Mouse (Mus musculus): Measurements from ENCODE around the gene Jazf1. TPM values are rescaled to one million over a fixed set of nuclear protein-coding genes. Genes with fewer than 3 reads are reported as not detected.

The Jazf1 gene
- polyA plus RNA-seq, 1 experiment from 2014 or later: 20.7 TPM

DNA sequence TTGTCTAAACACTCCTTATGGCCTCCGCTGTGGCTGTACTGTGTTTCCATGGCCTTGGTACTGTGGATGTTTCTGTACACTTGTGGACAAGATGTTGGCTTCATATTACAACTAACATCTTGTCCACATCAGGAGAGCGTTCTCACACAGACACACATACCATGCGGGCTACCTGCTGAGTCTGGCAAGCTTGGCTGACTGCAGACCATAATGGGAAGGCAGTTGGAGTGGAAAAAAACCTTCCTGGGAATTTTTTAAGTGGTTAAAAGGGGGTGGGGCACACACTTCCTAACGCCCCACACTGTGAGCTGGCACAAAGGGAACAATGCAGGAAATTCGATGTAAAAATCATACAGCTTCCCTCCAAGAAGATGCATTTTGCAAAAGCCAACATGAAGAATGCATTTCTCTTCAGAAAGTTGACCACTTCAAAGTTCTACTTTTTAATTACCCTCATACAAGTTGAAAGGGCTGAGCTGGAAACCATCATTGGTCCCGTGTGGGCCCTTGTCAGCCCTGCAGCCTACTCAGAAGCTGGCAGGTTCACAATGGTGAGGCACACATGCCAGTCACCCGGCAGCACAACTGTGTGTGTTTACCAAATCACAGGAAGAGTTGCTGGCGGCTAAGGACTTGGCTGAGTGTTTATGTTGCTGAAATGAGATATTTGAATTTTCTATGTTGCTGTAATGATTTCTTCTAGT, 215.9 kb downstream of the Jazf1 start:
- WGBS: 22% methylated on average over 8 of the region's 8 CpGs
- no peaks in the 10 kb centered on the region for H3K36me3 ChIP-seq
- peaks cover 95% of the 10 kb centered on the region for H3K4me1 ChIP-seq
- H3K27ac ChIP-seq: peak overlapping the region; percentile 85
- H3K27me3 ChIP-seq: 0 out of 2 replicates have a peak, but pooled peaks cover 4% of the 10 kb centered on the region
- no peak overlapping the region for H3K4me3 ChIP-seq
- H3K9me3 ChIP-seq: no peaks in the 10 kb centered on the region
- peak; percentile 91 for ATAC-seq (ENCODE audit: low FRiP score, low read depth)
- H3K9ac ChIP-seq: no peak overlapping the region
- peak overlapping the region; percentile 35 for H3K4me2 ChIP-seq (replicated peaks)

DNA sequence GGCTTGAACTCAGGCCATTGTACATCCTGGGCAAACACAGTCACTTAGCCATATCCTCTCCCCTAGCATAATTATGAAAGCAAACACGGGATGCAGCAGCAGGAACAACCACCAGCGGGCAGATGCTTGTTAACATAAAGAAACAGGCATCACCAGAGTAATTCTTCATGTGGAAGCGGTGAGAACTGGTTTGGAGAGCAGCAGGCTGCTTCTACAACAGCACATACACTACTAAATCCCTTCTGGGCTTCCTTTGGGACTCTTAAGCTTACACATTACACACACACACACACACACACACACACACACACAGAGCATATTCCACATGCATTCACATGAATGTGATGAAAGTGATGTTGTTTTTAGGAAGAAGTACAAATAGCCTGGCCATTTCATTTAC, 216.5 kb downstream of the Jazf1 start:
- Histone ChIP-seq H3K4me3 (no peak overlapping the region), H3K4me2 (replicated peaks) (peak overlapping the region; percentile 35; the same call in 1 of the 2 replicates), H3K9ac (no peak overlapping the region), H3K36me3 (no peaks in the 10 kb centered on the region), H3K9me3 (no peaks in the 10 kb centered on the region), H3K4me1 (peaks cover 89% of the 10 kb centered on the region), H3K27me3 (0 out of 2 replicates have a peak, but pooled peaks cover 4% of the 10 kb centered on the region), H3K27ac (peak overlapping the region; percentile 85)
- ATAC-seq (ENCODE audit: low FRiP score, low read depth): peak; percentile 58; the same call in 1 of the 2 replicates
- 26% methylated on average over 3 of the region's 3 CpGs for WGBS

DNA sequence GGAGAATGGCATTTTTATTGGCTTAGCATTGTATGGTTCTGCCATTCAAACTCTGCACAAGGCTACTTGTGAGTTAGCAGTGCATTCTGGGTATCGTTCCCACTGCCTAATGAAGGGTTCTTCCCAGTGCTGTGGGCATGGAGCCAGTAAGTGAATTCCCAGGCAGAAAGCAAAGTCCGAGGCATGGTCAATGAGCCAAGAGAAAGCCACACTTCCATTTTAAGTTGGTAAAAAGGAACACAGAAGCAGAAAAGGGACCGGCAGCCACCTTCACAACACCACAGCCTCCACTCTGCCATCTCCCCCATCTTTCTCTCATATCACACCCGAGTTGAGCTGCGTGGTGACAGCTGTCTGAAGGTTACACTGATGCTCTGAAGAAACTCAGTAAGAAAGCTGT, 217.4 kb downstream of the Jazf1 start:
- 47% methylated on average over 5 of the region's 5 CpGs for WGBS
- Histone ChIP-seq H3K4me3 (no peak overlapping the region), H3K27me3 (0 out of 2 replicates have a peak, but pooled peaks cover 4% of the 10 kb centered on the region), H3K9me3 (no peaks in the 10 kb centered on the region), H3K36me3 (no peaks in the 10 kb centered on the region), H3K4me2 (replicated peaks) (peak overlapping the region; percentile 41), H3K9ac (no peak overlapping the region), H3K27ac (peak overlapping the region; percentile 85; the same call in 1 of the 2 replicates), H3K4me1 (peaks cover 83% of the 10 kb centered on the region)
- peak; percentile 65 for ATAC-seq (ENCODE audit: low FRiP score, low read depth)

DNA sequence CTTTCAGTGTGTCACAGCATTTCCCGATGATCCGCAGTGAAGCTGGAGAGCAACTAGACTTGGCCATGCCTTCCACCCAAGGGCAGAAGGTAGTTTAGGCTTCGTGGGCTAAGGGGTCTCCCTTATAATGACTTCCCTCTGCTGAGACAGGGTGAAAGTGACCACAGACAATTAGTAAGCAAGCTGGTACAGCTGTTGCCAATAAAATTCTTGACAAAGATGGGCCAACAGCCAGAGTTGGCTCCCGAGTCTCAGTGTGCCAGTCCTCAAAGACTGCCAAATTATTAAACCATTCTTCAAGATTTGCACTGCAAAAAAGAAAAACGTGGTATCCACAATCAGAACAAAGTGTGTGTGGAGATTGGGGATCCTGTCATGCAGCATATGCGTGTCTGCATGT, 220.2 kb downstream of the Jazf1 start:
- Histone ChIP-seq H3K9me3 (no peaks in the 10 kb centered on the region), H3K4me3 (no peak overlapping the region), H3K36me3 (no peaks in the 10 kb centered on the region), H3K27me3 (no peaks in the 10 kb centered on the region), H3K27ac (no peak overlapping the region), H3K9ac (no peak overlapping the region), H3K4me1 (peaks cover 74% of the 10 kb centered on the region), H3K4me2 (replicated peaks) (no peak overlapping the region)
- no peak for ATAC-seq (ENCODE audit: low FRiP score, low read depth)
- 62% methylated on average over 6 of the region's 6 CpGs for WGBS

DNA sequence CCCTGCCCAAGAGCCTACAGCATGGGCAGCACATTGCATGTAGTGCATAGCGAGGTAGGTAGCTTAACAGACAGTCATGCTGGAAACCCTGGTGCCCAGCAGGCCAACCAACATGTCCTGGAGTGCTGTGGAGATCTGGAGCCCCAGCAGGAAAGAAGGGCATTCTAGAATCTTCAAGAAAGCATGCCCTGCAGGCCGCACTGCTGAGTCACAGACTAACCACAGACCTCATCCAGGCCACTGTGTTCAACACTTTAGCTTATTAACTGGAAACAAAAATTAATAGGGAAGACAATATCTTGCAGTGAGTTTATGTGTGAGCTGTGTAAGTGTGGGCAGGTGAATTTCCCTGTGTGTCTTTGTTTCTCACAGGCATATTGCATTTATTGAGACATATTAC, 222.1 kb downstream of the Jazf1 start:
- no peak overlapping the region for H3K9ac ChIP-seq
- H3K27ac ChIP-seq: peak overlapping the region; percentile 3; the same call in 1 of the 2 replicates
- H3K4me3 ChIP-seq: no peak overlapping the region
- no peak overlapping the region for H3K4me2 ChIP-seq (replicated peaks)
- 91% methylated on average over 2 of the region's 2 CpGs for WGBS
- ATAC-seq (ENCODE audit: low FRiP score, low read depth): no peak
- peaks cover 73% of the 10 kb centered on the region for H3K4me1 ChIP-seq
- no peaks in the 10 kb centered on the region for H3K9me3 ChIP-seq
- no peaks in the 10 kb centered on the region for H3K36me3 ChIP-seq
- H3K27me3 ChIP-seq: 0 out of 2 replicates have a peak, but pooled peaks cover 2% of the 10 kb centered on the region

DNA sequence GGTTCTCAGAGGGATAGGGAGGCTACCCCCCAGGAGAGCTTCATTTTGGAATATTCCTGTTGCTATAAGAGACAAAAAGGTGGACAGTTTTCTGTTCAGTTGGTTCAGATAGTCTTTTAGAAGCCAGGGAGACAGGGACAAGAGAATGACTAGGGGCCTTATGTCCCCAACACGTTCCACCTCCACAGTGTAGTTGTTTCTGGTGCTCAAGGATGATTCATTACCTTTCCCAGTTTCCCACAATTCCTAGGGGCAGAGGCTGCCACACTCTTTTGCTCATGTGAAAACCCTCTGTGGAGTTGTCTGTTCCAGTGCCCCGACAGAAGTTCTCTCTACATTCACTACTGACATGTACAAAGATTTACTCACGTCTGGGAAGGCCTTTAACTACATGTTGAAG, 223.7 kb downstream of the Jazf1 start:
- no peak overlapping the region for H3K4me2 ChIP-seq (replicated peaks)
- no peaks in the 10 kb centered on the region for H3K9me3 ChIP-seq
- no peak for ATAC-seq (ENCODE audit: low FRiP score, low read depth)
- no peaks in the 10 kb centered on the region for H3K36me3 ChIP-seq
- no peak overlapping the region for H3K27ac ChIP-seq
- H3K4me3 ChIP-seq: no peak overlapping the region
- WGBS: 88% methylated on average over 3 of the region's 3 CpGs
- 0 out of 2 replicates have a peak, but pooled peaks cover 2% of the 10 kb centered on the region for H3K27me3 ChIP-seq
- H3K4me1 ChIP-seq: peaks cover 73% of the 10 kb centered on the region
- H3K9ac ChIP-seq: no peak overlapping the region

DNA sequence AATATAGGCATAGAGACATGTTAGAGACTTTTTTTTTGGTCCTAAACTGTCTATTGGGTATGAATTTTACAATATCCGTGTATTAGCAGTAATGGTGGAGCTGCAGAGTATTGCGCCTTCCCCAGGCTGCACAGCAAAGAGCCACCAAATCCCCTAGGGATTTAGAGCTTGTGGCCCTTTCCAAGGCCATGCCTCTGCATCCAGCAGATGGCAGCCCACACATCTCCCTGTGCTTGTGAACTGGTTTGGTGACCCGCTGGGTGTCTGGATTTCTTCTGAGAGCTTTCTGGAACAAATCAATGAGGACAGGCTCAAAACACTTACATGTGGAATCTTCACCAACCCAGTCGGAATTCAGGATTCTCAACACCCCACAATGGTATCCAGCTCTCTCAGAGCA, 225.4 kb downstream of the Jazf1 start:
- ATAC-seq (ENCODE audit: low FRiP score, low read depth): no peak
- Histone ChIP-seq H3K36me3 (no peaks in the 10 kb centered on the region), H3K4me2 (replicated peaks) (no peak overlapping the region), H3K9ac (no peak overlapping the region), H3K4me1 (peaks cover 75% of the 10 kb centered on the region), H3K4me3 (no peak overlapping the region), H3K27ac (no peak overlapping the region), H3K27me3 (0 out of 2 replicates have a peak, but pooled peaks cover 2% of the 10 kb centered on the region), H3K9me3 (no peaks in the 10 kb centered on the region)
- WGBS: 50% methylated on average over 4 of the region's 4 CpGs

DNA sequence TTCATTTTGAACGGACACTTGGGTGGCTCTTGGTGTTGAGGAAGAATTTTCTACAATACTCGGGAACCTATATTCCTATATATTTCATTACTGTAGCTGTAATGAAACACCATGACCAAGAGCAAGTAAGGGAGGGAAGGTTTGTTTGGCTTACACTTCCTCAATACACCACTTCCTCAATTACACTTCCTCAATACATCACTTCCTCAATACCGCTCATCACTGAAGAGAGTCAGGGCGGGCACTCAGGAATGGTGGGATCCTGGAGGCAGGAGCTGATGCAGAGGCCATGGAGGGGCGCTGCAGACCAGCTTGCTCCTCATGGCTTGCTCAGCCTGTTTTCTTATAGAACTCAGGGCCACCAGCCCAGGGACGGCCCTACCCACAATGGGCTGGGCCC, 225.8 kb downstream of the Jazf1 start:
- H3K9me3 ChIP-seq: no peaks in the 10 kb centered on the region
- no peaks in the 10 kb centered on the region for H3K36me3 ChIP-seq
- no peak for ATAC-seq (ENCODE audit: low FRiP score, low read depth)
- H3K4me2 ChIP-seq (replicated peaks): no peak overlapping the region
- 79% methylated on average over 6 of the region's 6 CpGs for WGBS
- no peak overlapping the region for H3K4me3 ChIP-seq
- H3K27me3 ChIP-seq: 0 out of 2 replicates have a peak, but pooled peaks cover 2% of the 10 kb centered on the region
- no peak overlapping the region for H3K9ac ChIP-seq
- H3K4me1 ChIP-seq: peaks cover 76% of the 10 kb centered on the region
- H3K27ac ChIP-seq: no peak overlapping the region

DNA sequence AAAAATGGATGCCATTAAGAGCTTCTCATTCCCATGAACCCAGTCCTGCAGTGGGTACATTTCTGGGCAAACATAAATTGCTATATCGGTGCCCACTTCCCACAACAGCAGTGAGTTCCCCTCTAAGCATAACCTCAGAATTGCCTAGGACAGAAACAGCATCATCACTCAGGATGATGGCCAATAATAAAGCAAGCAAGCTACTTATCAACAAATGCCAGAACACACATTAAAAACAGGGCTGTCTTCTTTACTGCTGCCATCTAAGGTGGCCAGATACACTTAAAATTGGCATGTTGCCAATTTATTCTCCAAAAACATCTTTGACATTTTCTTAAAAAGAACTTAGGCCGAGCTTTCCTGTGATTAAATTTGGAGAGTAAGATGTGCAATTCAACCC, 226.8 kb downstream of the Jazf1 start:
- ATAC-seq (ENCODE audit: low FRiP score, low read depth): no peak
- no peaks in the 10 kb centered on the region for H3K9me3 ChIP-seq
- peaks cover 86% of the 10 kb centered on the region for H3K4me1 ChIP-seq
- no peak overlapping the region for H3K4me3 ChIP-seq
- H3K9ac ChIP-seq: no peak overlapping the region
- 61% methylated on average over 2 of the region's 2 CpGs for WGBS
- H3K27me3 ChIP-seq: 0 out of 2 replicates have a peak, but pooled peaks cover 2% of the 10 kb centered on the region
- H3K4me2 ChIP-seq (replicated peaks): peak overlapping the region; percentile 35; the same call in 1 of the 2 replicates
- no peaks in the 10 kb centered on the region for H3K36me3 ChIP-seq
- H3K27ac ChIP-seq: peak overlapping the region; percentile 67; the same call in 1 of the 2 replicates

DNA sequence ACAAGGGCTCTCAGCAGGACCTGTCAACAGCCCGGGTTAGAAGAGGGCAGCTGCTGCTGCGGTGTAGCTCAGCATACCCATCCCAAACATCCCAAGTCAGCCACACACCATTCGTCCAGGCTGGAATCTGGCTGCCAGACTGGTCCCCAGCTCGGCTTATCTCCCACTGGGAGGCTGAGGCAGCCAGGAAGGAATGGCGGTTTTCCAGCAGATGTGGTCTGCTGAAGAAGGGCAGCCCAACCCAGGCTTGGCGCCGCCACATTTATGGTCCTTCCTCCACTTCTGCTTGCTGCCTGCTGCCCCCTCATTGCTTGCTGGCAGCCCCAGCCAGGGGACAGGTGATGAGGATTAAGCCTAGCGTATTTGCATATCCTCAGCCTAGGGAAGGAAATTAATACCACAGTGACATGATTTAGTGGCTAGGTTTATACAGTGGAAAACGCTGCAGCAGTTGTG, 227.8 kb downstream of the Jazf1 start:
- no peak overlapping the region for H3K4me3 ChIP-seq
- H3K4me2 ChIP-seq (replicated peaks): peak overlapping the region; percentile 35
- peaks cover 84% of the 10 kb centered on the region for H3K4me1 ChIP-seq
- no peaks in the 10 kb centered on the region for H3K36me3 ChIP-seq
- WGBS: 7% methylated on average over 9 of the region's 9 CpGs
- peak overlapping the region; percentile 67 for H3K27ac ChIP-seq
- H3K9ac ChIP-seq: no peak overlapping the region
- no peaks in the 10 kb centered on the region for H3K9me3 ChIP-seq
- 0 out of 2 replicates have a peak, but pooled peaks cover 2% of the 10 kb centered on the region for H3K27me3 ChIP-seq
- peak; percentile 44 for ATAC-seq (ENCODE audit: low FRiP score, low read depth)

DNA sequence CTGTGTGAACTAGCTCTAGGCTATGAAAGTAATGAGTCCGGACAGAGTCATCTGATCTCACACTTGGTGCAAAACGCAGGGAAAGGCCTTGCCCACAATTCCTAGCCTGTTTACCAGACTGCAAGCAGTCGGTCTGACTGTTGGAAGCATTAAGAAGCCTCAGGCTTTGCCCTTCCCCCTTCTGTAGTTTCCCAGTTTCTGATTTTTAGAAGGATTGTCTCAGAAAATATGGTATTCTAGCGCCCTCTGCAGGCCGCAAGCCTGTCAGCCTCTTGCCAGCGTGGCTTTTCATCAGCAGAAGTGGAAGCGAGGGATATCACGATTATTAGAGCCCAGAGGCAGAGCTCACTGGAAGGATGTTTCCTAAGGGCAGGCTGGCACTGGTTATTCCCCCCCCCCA, 229.7 kb downstream of the Jazf1 start:
- no peaks in the 10 kb centered on the region for H3K36me3 ChIP-seq
- WGBS: 2% methylated on average over 8 of the region's 8 CpGs
- peak overlapping the region; percentile 42 for H3K4me2 ChIP-seq (replicated peaks)
- H3K27me3 ChIP-seq: 0 out of 2 replicates have a peak, but pooled peaks cover 2% of the 10 kb centered on the region
- no peak overlapping the region for H3K4me3 ChIP-seq
- no peaks in the 10 kb centered on the region for H3K9me3 ChIP-seq
- peak overlapping the region; percentile 65 for H3K27ac ChIP-seq
- no peak overlapping the region for H3K9ac ChIP-seq
- peaks cover 75% of the 10 kb centered on the region for H3K4me1 ChIP-seq
- ATAC-seq (ENCODE audit: low FRiP score, low read depth): peak; percentile 75; the same call in 1 of the 2 replicates

DNA sequence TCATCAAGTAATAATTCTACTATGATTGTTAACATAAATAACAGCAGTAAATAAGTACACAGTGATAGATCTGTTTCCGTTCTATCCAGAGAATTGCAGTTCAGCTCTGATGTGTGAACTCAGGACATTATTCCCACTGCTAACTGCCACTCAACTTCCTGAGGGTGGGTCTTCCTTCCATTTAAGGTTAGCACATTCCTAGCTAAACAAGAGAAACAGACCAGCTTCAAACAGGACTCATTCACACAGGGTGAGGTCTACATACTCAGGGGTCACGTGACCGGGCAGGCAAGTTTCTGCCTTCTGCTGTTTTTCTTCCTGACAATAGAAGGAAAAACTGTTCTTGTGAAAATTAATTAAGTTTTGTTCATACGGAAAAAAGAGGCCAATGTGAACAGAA, 230.6 kb downstream of the Jazf1 start:
- no peak overlapping the region for H3K4me3 ChIP-seq
- peak overlapping the region; percentile 35 for H3K27ac ChIP-seq
- WGBS: 19% methylated on average over 4 of the region's 4 CpGs
- H3K27me3 ChIP-seq: no peaks in the 10 kb centered on the region
- peak overlapping the region; percentile 12; the same call in 1 of the 2 replicates for H3K4me2 ChIP-seq (replicated peaks)
- no peak for ATAC-seq (ENCODE audit: low FRiP score, low read depth)
- no peak overlapping the region for H3K9ac ChIP-seq
- no peaks in the 10 kb centered on the region for H3K9me3 ChIP-seq
- H3K4me1 ChIP-seq: peaks cover 67% of the 10 kb centered on the region
- no peaks in the 10 kb centered on the region for H3K36me3 ChIP-seq
